Mouse (Mus musculus): ENCODE results near the gene Ccl28. TPM values are rescaled to one million over a fixed set of nuclear protein-coding genes. Genes with fewer than 3 reads are reported as not detected.

Gene Ccl28
- 1 to 10 TPM in 1 of 2 experiments, under 1 TPM in 1; 0.41 to 2.6 TPM for polyA plus RNA-seq (2017; shearing (Covaris generic))

GRCm38 (mm10) chr13:119623634-119624033 is at the start of gene Ccl28:
Gene Ccl28, plus strand, starts transcription at chr13:119623819.

GRCm38 (mm10) chr13:119690039-119690728 is 66.6 kb downstream of the Ccl28 start, which contains the start of gene Hmgcs1:
Gene Hmgcs1, plus strand, starts transcription at chr13:119690379.

Other genes with a start within 250 kb of the Ccl28 start
- gene Paip1, start 195.2 kb upstream of the Ccl28 start, polyA plus RNA-seq (2017; shearing (Covaris generic)): 10 to 100 TPM in 1 of 2 experiments, 1 to 10 TPM in 1; 9.9 to 19.3 TPM
- gene 4833420G17Rik, start 161.1 kb upstream of the Ccl28 start, polyA plus RNA-seq (2017; shearing (Covaris generic)): 100 to 1,000 TPM in 1 of 2 experiments, 10 to 100 TPM in 1; 94.8 to 105 TPM
- 1 to 10 TPM in 1 of 2 experiments, under 1 TPM in 1; 0.65 to 3.4 TPM for gene Tmem267, start 135.8 kb upstream of the Ccl28 start, polyA plus RNA-seq (2017; shearing (Covaris generic))
- gene 3110070M22Rik, start 135.4 kb upstream of the Ccl28 start, polyA plus RNA-seq (2017; shearing (Covaris generic)): 1 to 10 TPM in 1 of 2 experiments, under 1 TPM in 1; 0.29 to 2.0 TPM
- 10 to 100 TPM; 24.0 to 48.7 TPM for gene Hmgcs1, start 66.6 kb downstream of the Ccl28 start, polyA plus RNA-seq (2017; shearing (Covaris generic))
- 1 to 10 TPM in 1 of 2 experiments, under 1 TPM in 1; 0.52 to 1.5 TPM for gene Nim1k, start 132.1 kb downstream of the Ccl28 start, polyA plus RNA-seq (2017; shearing (Covaris generic))
- gene Zfp131, start 167.1 kb downstream of the Ccl28 start, polyA plus RNA-seq (2017; shearing (Covaris generic)): 10 to 100 TPM; 23.6 to 34.4 TPM
- gene AF067063, start 206.4 kb downstream of the Ccl28 start, polyA plus RNA-seq (2017; shearing (Covaris generic)): not detected
- not detected for gene D13Ertd608e, start 212.2 kb downstream of the Ccl28 start, polyA plus RNA-seq (2017; shearing (Covaris generic))